Comparison of ENCODE assay signal across 9 mouse cellular contexts in genomic region chr16:13232912-13233802, GRCm38 (mm10). TPM values are rescaled to one million over a fixed set of nuclear protein-coding genes. Genes with fewer than 3 reads are reported as not detected.
DNase-seq lines count a peak whose midpoint lies in the region; ATAC-seq and TF ChIP-seq lines count a peak whose summit lies in the region.
"Had no signal": no experiment of that assay in that cellular context is flagged by ENCODE, and none has a peak within 500 bp of the region (broad histone marks: within the 10 kb centered on the region; RNA-seq: fewer than 3 reads in every experiment).

No protein-coding gene starts in this region.

- no peaks in the 10 kb centered on the region for H3K9me3 ChIP-seq in intestine, embryonic 14.5 days (ENCODE audit: control insufficient read depth, low read length)
- H3K9me3 ChIP-seq in intestine, postnatal 0 days (ENCODE audit: control insufficient read depth): no peaks in the 10 kb centered on the region

- no peak overlapping the region for H3K4me2 ChIP-seq in intestine, embryonic 14.5 days (ENCODE audit: low read length)
- H3K4me2 ChIP-seq in intestine, postnatal 0 days (replicated peaks; ENCODE audit: low read depth): no peak overlapping the region

- peaks cover 16% of the 10 kb centered on the region for H3K4me1 ChIP-seq in intestine, embryonic 14.5 days (replicated peaks; ENCODE audit: control insufficient read depth, insufficient read depth, low read length)
- 0 out of 2 replicates have a peak, but pooled peaks cover 2% of the 10 kb centered on the region for H3K4me1 ChIP-seq in intestine, postnatal 0 days (replicated peaks; ENCODE audit: control insufficient read depth, insufficient read depth, low read length)

- DNase-seq in intestine, embryonic 14.5 days (ENCODE audit: low spot score): peak; percentile 63
- peak; percentile 73 for DNase-seq in heart, adult 8-10 months (ENCODE audit: low spot score)
- peak; percentile 56 for DNase-seq in kidney, postnatal 10 days
- DNase-seq in lung, postnatal 25 days (ENCODE audit: low spot score): peak; percentile 90
- DNase-seq in layer of hippocampus, adult 11-12 months (ENCODE audit: low spot score): no peak
- DNase-seq in cerebellum, adult 8-10 months: no peak
- DNase-seq in spleen, adult 12 weeks (ENCODE audit: low spot score): no peak

- H3K27ac ChIP-seq in intestine, embryonic 14.5 days (ENCODE audit: low read depth): peak overlapping the region; percentile 78
- no peak overlapping the region for H3K27ac ChIP-seq in intestine, postnatal 0 days (ENCODE audit: low read depth, low read length)

- 31% methylated on average over 14 of the region's 14 CpGs for whole genome bisulfite sequencing in intestine, embryonic 14.5 days
- WGBS in intestine, postnatal 0 days: 49% methylated on average over 14 of the region's 14 CpGs

- no peak overlapping the region for H3K4me3 ChIP-seq in intestine, embryonic 14.5 days (ENCODE audit: low read depth, low read length)
- no peak overlapping the region for H3K4me3 ChIP-seq in intestine, postnatal 0 days (ENCODE audit: low read depth, low read length)
- H3K4me3 ChIP-seq: erythroblast, embryonic 14.5 days had no signal

- no peaks in the 10 kb centered on the region for H3K36me3 ChIP-seq in intestine, embryonic 14.5 days (ENCODE audit: control insufficient read depth, insufficient read depth, low read length)
- no peaks in the 10 kb centered on the region for H3K36me3 ChIP-seq in intestine, postnatal 0 days (ENCODE audit: control insufficient read depth, insufficient read depth)

- no peak for TF ChIP-seq CTCF in intestine, postnatal 0 days (IDR thresholded peaks at IDR 0.05; ENCODE audit: low read depth)

- no peaks in the 10 kb centered on the region for H3K27me3 ChIP-seq in intestine, embryonic 14.5 days (replicated peaks; ENCODE audit: control insufficient read depth, insufficient read depth, low read length)
- H3K27me3 ChIP-seq in intestine, postnatal 0 days (replicated peaks; ENCODE audit: control insufficient read depth, insufficient read depth, low read length): no peaks in the 10 kb centered on the region

- ATAC-seq in intestine, embryonic 14.5 days (replicated peaks; ENCODE audit: low FRiP score, low TSS enrichment, low read depth): peak; percentile 55; the same call in 1 of the 2 replicates
- ATAC-seq in intestine, postnatal 0 days: no peak

- H3K9ac ChIP-seq in intestine, embryonic 14.5 days (ENCODE audit: low read length): no peak overlapping the region
- H3K9ac ChIP-seq in intestine, postnatal 0 days (ENCODE audit: low read depth, low read length): no peak overlapping the region

RNA-seq across cellular contexts. Expression of gene Mrtfb, which starts 23.1 kb away (rescaled TPM):
- polyA plus RNA-seq in intestine, embryonic 14.5 days (2014; fragmentation: Nextera tagmentation; extraction: Ambion mirVana): 33.0 and 34.2 TPM in 2 replicates
- 14.2 and 14.6 TPM in 2 replicates for polyA plus RNA-seq in intestine, postnatal 0 days (2015; fragmentation: Nextera tagmentation; extraction: Ambion mirVana)
- total RNA-seq in heart, adult 8-10 months (2022): 10 to 100 TPM; 24.5 to 32.8 (median 28.8) TPM

Comparison
In these comparisons a context has a peak if more than half of its experiments do, and no peak if none do; other contexts are left out.
1. DNase-seq: peak in intestine, embryonic 14.5 days (single experiment), heart, adult 8-10 months (single experiment), kidney, postnatal 10 days (single experiment) and lung, postnatal 25 days (single experiment); none in layer of hippocampus, adult 11-12 months (single experiment), cerebellum, adult 8-10 months (single experiment) and spleen, adult 12 weeks (single experiment).